Mouse (Mus musculus): ENCODE data around the gene Bend7. TPM values are rescaled to one million over a fixed set of nuclear protein-coding genes. Genes with fewer than 3 reads are reported as not detected.

Bend7 gene
- 8.7 and 9.0 TPM in 2 replicates for polyA plus RNA-seq (2014; fragmentation: Nextera tagmentation; extraction: Ambion mirVana)

DNA sequence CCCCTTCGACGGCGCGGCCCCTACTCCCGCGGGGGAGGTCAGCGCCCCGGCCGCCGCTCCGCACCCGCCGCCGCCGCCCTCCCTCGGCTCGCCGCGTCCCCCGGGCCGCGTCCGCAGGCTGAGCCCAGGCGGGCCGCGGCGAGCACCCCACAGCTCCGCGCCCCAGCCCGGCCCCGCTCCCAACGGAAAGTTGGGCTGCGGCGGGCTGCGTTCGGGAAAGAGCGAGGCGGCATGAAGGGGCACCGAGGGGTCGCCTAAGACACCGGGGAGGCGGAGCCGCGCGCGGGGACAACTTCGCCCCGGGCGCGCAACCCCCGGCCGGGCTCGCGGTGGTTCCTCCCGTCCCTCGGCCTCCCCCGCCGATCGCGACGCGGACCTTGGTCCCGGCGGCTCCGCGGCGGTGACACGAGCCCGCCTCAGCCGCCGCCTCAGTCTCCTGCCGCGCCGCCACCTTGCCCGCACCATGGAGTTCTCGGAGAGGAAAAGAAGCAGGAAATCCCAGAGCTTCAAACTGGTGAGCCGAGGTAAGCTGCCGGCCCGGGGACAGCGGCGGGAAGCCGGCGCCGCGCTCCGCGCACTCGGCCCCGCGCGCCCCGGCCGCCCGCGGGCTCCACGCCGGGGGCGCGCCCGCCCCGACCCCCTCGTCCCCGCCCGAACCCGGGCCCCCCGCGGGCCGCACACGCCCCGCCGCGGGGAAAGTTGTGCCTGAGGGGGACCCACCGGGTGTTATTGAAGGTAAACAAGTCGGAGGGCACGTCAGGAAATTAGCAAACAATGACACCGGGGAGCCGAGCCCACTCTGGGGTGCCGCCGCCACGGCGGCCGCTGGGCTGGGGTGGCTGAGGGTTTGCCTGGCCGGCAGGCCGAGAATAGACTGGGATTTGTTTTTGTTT, at the start of gene Bend7:
TSS of gene Bend7 (plus strand) at position 63 of the 893 bp plus-strand sequence.
- Histone ChIP-seq H3K27me3 (ENCODE audit: control insufficient read depth, insufficient read depth, low read length) (no peaks in the 10 kb centered on the region), H3K36me3 (ENCODE audit: control insufficient read depth, insufficient read depth, low read length) (no peaks in the 10 kb centered on the region), H3K9me3 (ENCODE audit: control insufficient read depth, low read length) (no peaks in the 10 kb centered on the region), H3K9ac (replicated peaks; ENCODE audit: low read depth, low read length) (peak within 1 kb of the TSS; percentile 78), H3K4me1 (ENCODE audit: control insufficient read depth, insufficient read depth, low read length) (peaks cover 8% of the 10 kb centered on the region; the same call in 1 of the 2 replicates), H3K4me3 (ENCODE audit: low read depth, low read length) (peak within 1 kb of the TSS; percentile 88), H3K4me2 (ENCODE audit: low read depth, low read length) (peak within 1 kb of the TSS; percentile 80), H3K27ac (ENCODE audit: low read depth, low read length) (peak within 1 kb of the TSS; percentile 80)
- 0% methylated on average over 74 of the region's 124 CpGs for WGBS
- peak; percentile 78 for ATAC-seq (ENCODE audit: low read depth)

- no peak overlapping the region for H3K9ac ChIP-seq (replicated peaks; ENCODE audit: low read depth, low read length)
- H3K4me3 ChIP-seq (ENCODE audit: low read depth, low read length) = no peak overlapping the region
- no peaks in the 10 kb centered on the region for H3K4me1 ChIP-seq (ENCODE audit: control insufficient read depth, insufficient read depth, low read length)
- no peaks in the 10 kb centered on the region for H3K27me3 ChIP-seq (ENCODE audit: control insufficient read depth, insufficient read depth, low read length)
- no peaks in the 10 kb centered on the region for H3K9me3 ChIP-seq (ENCODE audit: control insufficient read depth, low read length)
- no peak overlapping the region for H3K4me2 ChIP-seq (ENCODE audit: low read depth, low read length)
- no peak overlapping the region for H3K27ac ChIP-seq (ENCODE audit: low read depth, low read length)
- no peaks in the 10 kb centered on the region for H3K36me3 ChIP-seq (ENCODE audit: control insufficient read depth, insufficient read depth, low read length)
- no peak for ATAC-seq (ENCODE audit: low read depth)
- 82% methylated on average over 2 of the region's 2 CpGs for WGBS
Measured at GRCm38 (mm10) chr2:4668626-4669025, 49.0 kb upstream of the Bend7 start.

GRCm38 (mm10) chr2:4669701-4670100, 47.9 kb upstream of the Bend7 start:
- H3K9ac ChIP-seq (replicated peaks; ENCODE audit: low read depth, low read length) = no peak overlapping the region
- ATAC-seq (ENCODE audit: low read depth) = no peak

GRCm38 (mm10) chr2:4671636-4672035, 46.0 kb upstream of the Bend7 start:
- Histone ChIP-seq H3K27ac (ENCODE audit: low read depth, low read length) (no peak overlapping the region), H3K4me3 (ENCODE audit: low read depth, low read length) (no peak overlapping the region), H3K9ac (replicated peaks; ENCODE audit: low read depth, low read length) (no peak overlapping the region), H3K4me1 (ENCODE audit: control insufficient read depth, insufficient read depth, low read length) (no peaks in the 10 kb centered on the region), H3K36me3 (ENCODE audit: control insufficient read depth, insufficient read depth, low read length) (no peaks in the 10 kb centered on the region), H3K27me3 (ENCODE audit: control insufficient read depth, insufficient read depth, low read length) (no peaks in the 10 kb centered on the region), H3K9me3 (ENCODE audit: control insufficient read depth, low read length) (no peaks in the 10 kb centered on the region), H3K4me2 (ENCODE audit: low read depth, low read length) (no peak overlapping the region)
- 92% methylated on average over 8 of the region's 8 CpGs for WGBS
- ATAC-seq (ENCODE audit: low read depth) = no peak

More at GRCm38 (mm10) chr2:4669701-4670100, 47.9 kb upstream of the Bend7 start:
- 93% methylated on average over 8 of the region's 8 CpGs for whole genome bisulfite sequencing
- no peaks in the 10 kb centered on the region for H3K9me3 ChIP-seq (ENCODE audit: control insufficient read depth, low read length)
- no peak overlapping the region for H3K27ac ChIP-seq (ENCODE audit: low read depth, low read length)
- no peaks in the 10 kb centered on the region for H3K36me3 ChIP-seq (ENCODE audit: control insufficient read depth, insufficient read depth, low read length)
- no peak overlapping the region for H3K4me3 ChIP-seq (ENCODE audit: low read depth, low read length)
- no peak overlapping the region for H3K4me2 ChIP-seq (ENCODE audit: low read depth, low read length)
- H3K27me3 ChIP-seq (ENCODE audit: control insufficient read depth, insufficient read depth, low read length) = no peaks in the 10 kb centered on the region
- H3K4me1 ChIP-seq (ENCODE audit: control insufficient read depth, insufficient read depth, low read length) = no peaks in the 10 kb centered on the region

- 89% methylated on average over 3 of the region's 3 CpGs for WGBS
- Histone ChIP-seq H3K27ac (ENCODE audit: low read depth, low read length) (no peak overlapping the region), H3K4me3 (ENCODE audit: low read depth, low read length) (no peak overlapping the region), H3K9ac (replicated peaks; ENCODE audit: low read depth, low read length) (no peak overlapping the region), H3K9me3 (ENCODE audit: control insufficient read depth, low read length) (no peaks in the 10 kb centered on the region), H3K36me3 (ENCODE audit: control insufficient read depth, insufficient read depth, low read length) (no peaks in the 10 kb centered on the region), H3K27me3 (ENCODE audit: control insufficient read depth, insufficient read depth, low read length) (no peaks in the 10 kb centered on the region), H3K4me1 (ENCODE audit: control insufficient read depth, insufficient read depth, low read length) (no peaks in the 10 kb centered on the region), H3K4me2 (ENCODE audit: low read depth, low read length) (no peak overlapping the region)
- no peak for ATAC-seq (ENCODE audit: low read depth)
Measured at GRCm38 (mm10) chr2:4679886-4680285, 37.7 kb upstream of the Bend7 start.

GRCm38 (mm10) chr2:4711262-4711661, 6.4 kb upstream of the Bend7 start:
- ATAC-seq (ENCODE audit: low read depth) = no peak
- Histone ChIP-seq H3K9ac (replicated peaks; ENCODE audit: low read depth, low read length) (no peak overlapping the region), H3K4me2 (ENCODE audit: low read depth, low read length) (no peak overlapping the region), H3K27ac (ENCODE audit: low read depth, low read length) (no peak overlapping the region), H3K4me1 (ENCODE audit: control insufficient read depth, insufficient read depth, low read length) (no peaks in the 10 kb centered on the region), H3K9me3 (ENCODE audit: control insufficient read depth, low read length) (no peaks in the 10 kb centered on the region), H3K27me3 (ENCODE audit: control insufficient read depth, insufficient read depth, low read length) (no peaks in the 10 kb centered on the region), H3K36me3 (ENCODE audit: control insufficient read depth, insufficient read depth, low read length) (no peaks in the 10 kb centered on the region), H3K4me3 (ENCODE audit: low read depth, low read length) (no peak overlapping the region)
- 48% methylated on average over 5 of the region's 5 CpGs for WGBS

- Histone ChIP-seq H3K4me2 (ENCODE audit: low read depth, low read length) (peak overlapping the region; percentile 80), H3K9ac (replicated peaks; ENCODE audit: low read depth, low read length) (peak overlapping the region; percentile 78), H3K36me3 (ENCODE audit: control insufficient read depth, insufficient read depth, low read length) (no peaks in the 10 kb centered on the region), H3K27ac (ENCODE audit: low read depth, low read length) (peak overlapping the region; percentile 80), H3K27me3 (ENCODE audit: control insufficient read depth, insufficient read depth, low read length) (no peaks in the 10 kb centered on the region), H3K4me1 (ENCODE audit: control insufficient read depth, insufficient read depth, low read length) (peaks cover 8% of the 10 kb centered on the region; the same call in 1 of the 2 replicates), H3K9me3 (ENCODE audit: control insufficient read depth, low read length) (no peaks in the 10 kb centered on the region), H3K4me3 (ENCODE audit: low read depth, low read length) (peak overlapping the region; percentile 88)
- peak; percentile 62 for ATAC-seq (ENCODE audit: low read depth)
- WGBS = 4% methylated on average over 32 of the region's 49 CpGs
Measured at GRCm38 (mm10) chr2:4717081-4717768, 406 bp upstream of the Bend7 start.

DNA sequence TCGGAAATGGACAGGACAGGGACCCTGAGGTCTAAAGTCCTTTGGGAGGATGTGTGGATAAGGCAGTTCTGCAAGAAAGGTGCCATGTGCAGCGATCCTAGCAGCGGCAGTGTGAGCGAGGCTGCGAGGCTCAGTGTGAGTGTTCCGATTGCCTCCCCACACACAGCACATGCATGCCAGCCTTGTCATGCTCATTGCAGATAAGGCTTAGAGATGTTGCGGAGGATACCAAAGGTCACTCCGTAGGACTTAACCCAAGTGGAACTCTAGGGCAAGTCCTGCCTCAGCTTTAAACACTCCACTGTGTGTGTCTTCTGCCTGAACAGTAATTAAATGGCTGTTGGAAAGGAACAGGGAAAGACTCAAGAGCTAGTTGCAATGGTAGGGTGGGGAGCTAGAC, 5.5 kb downstream of the Bend7 start:
- no peak overlapping the region for H3K4me2 ChIP-seq (ENCODE audit: low read depth, low read length)
- H3K27ac ChIP-seq (ENCODE audit: low read depth, low read length) = no peak overlapping the region
- no peaks in the 10 kb centered on the region for H3K27me3 ChIP-seq (ENCODE audit: control insufficient read depth, insufficient read depth, low read length)
- no peaks in the 10 kb centered on the region for H3K36me3 ChIP-seq (ENCODE audit: control insufficient read depth, insufficient read depth, low read length)
- H3K4me1 ChIP-seq (ENCODE audit: control insufficient read depth, insufficient read depth, low read length) = peaks cover 3% of the 10 kb centered on the region; the same call in 1 of the 2 replicates
- H3K4me3 ChIP-seq (ENCODE audit: low read depth, low read length) = no peak overlapping the region
- H3K9me3 ChIP-seq (ENCODE audit: control insufficient read depth, low read length) = no peaks in the 10 kb centered on the region
- no peak overlapping the region for H3K9ac ChIP-seq (replicated peaks; ENCODE audit: low read depth, low read length)
- no peak for ATAC-seq (ENCODE audit: low read depth)
- WGBS = 93% methylated on average over 8 of the region's 8 CpGs

DNA sequence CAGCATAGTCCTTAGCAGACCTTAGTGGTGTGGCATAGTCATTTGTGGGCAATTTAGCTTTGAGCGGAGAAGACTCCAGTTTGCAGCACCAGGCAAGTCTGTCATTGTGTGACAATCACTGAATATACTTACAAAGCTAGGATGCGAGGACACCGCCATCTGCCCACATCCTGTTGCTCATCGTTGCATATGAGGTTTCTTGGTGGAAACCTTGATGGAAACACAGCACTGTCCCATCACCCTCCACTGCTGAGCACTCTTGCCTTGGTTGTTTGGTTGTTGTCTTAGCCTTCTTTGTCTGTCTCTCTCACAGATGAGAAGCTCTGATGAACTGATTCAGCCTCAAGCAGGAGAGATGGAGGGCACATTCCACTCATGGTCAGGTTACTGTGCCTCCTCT, 12.5 kb downstream of the Bend7 start:
- no peaks in the 10 kb centered on the region for H3K9me3 ChIP-seq (ENCODE audit: control insufficient read depth, low read length)
- H3K27ac ChIP-seq (ENCODE audit: low read depth, low read length) = no peak overlapping the region
- no peaks in the 10 kb centered on the region for H3K27me3 ChIP-seq (ENCODE audit: control insufficient read depth, insufficient read depth, low read length)
- no peak overlapping the region for H3K4me2 ChIP-seq (ENCODE audit: low read depth, low read length)
- H3K4me1 ChIP-seq (ENCODE audit: control insufficient read depth, insufficient read depth, low read length) = no peaks in the 10 kb centered on the region
- WGBS = 91% methylated on average over 4 of the region's 4 CpGs
- H3K36me3 ChIP-seq (ENCODE audit: control insufficient read depth, insufficient read depth, low read length) = no peaks in the 10 kb centered on the region
- H3K9ac ChIP-seq (replicated peaks; ENCODE audit: low read depth, low read length) = no peak overlapping the region
- no peak overlapping the region for H3K4me3 ChIP-seq (ENCODE audit: low read depth, low read length)
- no peak for ATAC-seq (ENCODE audit: low read depth)

All from neural tube, embryonic 14.5 days (tissue).